In the genomic region with DNA sequence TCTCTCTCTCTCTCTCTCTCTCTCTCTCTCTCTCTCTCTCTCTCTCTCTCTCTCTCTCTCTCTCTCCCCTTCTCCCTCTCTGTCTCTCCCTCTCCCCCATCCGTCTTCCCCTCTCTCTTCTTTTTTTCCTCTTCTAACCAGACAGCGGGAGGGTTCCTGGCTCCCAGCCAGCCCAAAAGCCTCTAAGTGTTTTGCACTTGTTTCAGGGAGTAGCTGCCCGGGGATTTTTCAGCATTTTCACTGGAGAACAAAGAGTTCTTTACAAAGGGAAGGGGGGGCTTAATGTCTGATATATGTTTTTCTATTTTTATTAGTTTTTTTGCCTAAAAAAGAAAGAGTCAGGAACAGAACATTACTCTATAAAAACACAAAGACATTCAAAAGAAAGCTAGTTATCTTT, we compare ENCODE assay signal across 8 mouse cellular contexts.
DNase-seq lines count a peak whose midpoint lies in the region; ATAC-seq lines count a peak whose summit lies in the region.

No protein-coding gene starts in this region.

- ATAC-seq in embryonic facial prominence, embryonic 11.5 days (replicated peaks; ENCODE audit: insufficient number of reproducible peaks, low FRiP score, low TSS enrichment, low read depth) = no peak
- no peak; the same call in 1 of the 2 replicates for ATAC-seq in heart, embryonic 13.5 days (ENCODE audit: extremely low read depth, insufficient number of reproducible peaks, low FRiP score, low TSS enrichment)

- no peaks in the 10 kb centered on the region for H3K36me3 ChIP-seq in embryonic facial prominence, embryonic 11.5 days (replicated peaks; ENCODE audit: control insufficient read depth, insufficient read depth, low read depth, low read length)
- no peaks in the 10 kb centered on the region for H3K36me3 ChIP-seq in heart, embryonic 13.5 days

- no peak overlapping the region; the same call in 1 of the 2 replicates for H3K27ac ChIP-seq in embryonic facial prominence, embryonic 11.5 days (replicated peaks; ENCODE audit: low read depth, low read length)
- H3K27ac ChIP-seq in heart, embryonic 13.5 days (replicated peaks) = peak overlapping the region; percentile 93

- WGBS in embryonic facial prominence, embryonic 11.5 days = 0% methylated on average over 3 of the region's 3 CpGs
- WGBS in heart, embryonic 13.5 days = 0% methylated on average over 2 of the region's 3 CpGs

- no peaks in the 10 kb centered on the region for H3K4me1 ChIP-seq in embryonic facial prominence, embryonic 11.5 days (ENCODE audit: control insufficient read depth, insufficient read depth, low read length)
- peaks cover 61% of the 10 kb centered on the region for H3K4me1 ChIP-seq in heart, embryonic 13.5 days

- peak overlapping the region; percentile 37 for H3K4me3 ChIP-seq in embryonic facial prominence, embryonic 11.5 days (ENCODE audit: low read depth, low read length)
- peak overlapping the region; percentile 63 for H3K4me3 ChIP-seq in heart, embryonic 13.5 days

- H3K4me2 ChIP-seq in embryonic facial prominence, embryonic 11.5 days (ENCODE audit: low read depth, low read length) = peak overlapping the region; percentile 8; the same call in 1 of the 2 replicates
- H3K4me2 ChIP-seq in heart, embryonic 13.5 days = peak overlapping the region; percentile 85

- H3K9me3 ChIP-seq in embryonic facial prominence, embryonic 11.5 days (replicated peaks; ENCODE audit: control insufficient read depth, low read length) = no peaks in the 10 kb centered on the region
- H3K9me3 ChIP-seq in heart, embryonic 13.5 days = no peaks in the 10 kb centered on the region

- DNase-seq in right cerebral cortex, adult 18-20 months = peak; percentile 60
- no peak for DNase-seq in right cerebral cortex, postnatal 36 days (ENCODE audit: low spot score in 2 of 2)
- peak; percentile 69 for DNase-seq in embryonic facial prominence, embryonic 11.5 days (ENCODE audit: low spot score)
- peak; percentile 80 for DNase-seq in kidney, postnatal 14 days
- peak; percentile 58 for DNase-seq in lung, postnatal 25 days (ENCODE audit: low spot score)
- peak; percentile 85 for DNase-seq in right cerebral cortex, postnatal 4 days
- no peak for DNase-seq in yolk sac, embryonic 10.5 days (ENCODE audit: low spot score)

- no peak overlapping the region for H3K9ac ChIP-seq in embryonic facial prominence, embryonic 11.5 days (replicated peaks; ENCODE audit: low read length)
- peak overlapping the region; percentile 90 for H3K9ac ChIP-seq in heart, embryonic 13.5 days

- H3K27me3 ChIP-seq in embryonic facial prominence, embryonic 11.5 days (ENCODE audit: control insufficient read depth, insufficient read depth, low read length) = no peaks in the 10 kb centered on the region
- no peaks in the 10 kb centered on the region for H3K27me3 ChIP-seq in heart, embryonic 13.5 days (replicated peaks)

Comparison
In these comparisons a context has a peak if more than half of its experiments do, and no peak if none do; other contexts are left out.
1. DNase-seq: peak in right cerebral cortex, adult 18-20 months (single experiment), embryonic facial prominence, embryonic 11.5 days (single experiment), kidney, postnatal 14 days (single experiment), lung, postnatal 25 days (single experiment) and right cerebral cortex, postnatal 4 days (single experiment); none in right cerebral cortex, postnatal 36 days (0 of 2) and yolk sac, embryonic 10.5 days (single experiment).